Mouse (Mus musculus): ENCODE data around the gene Capg. TPM values are rescaled to one million over a fixed set of nuclear protein-coding genes. Genes with fewer than 3 reads are reported as not detected.

The Capg gene
- polyA plus RNA-seq, 1 experiment: 394 TPM

DNA sequence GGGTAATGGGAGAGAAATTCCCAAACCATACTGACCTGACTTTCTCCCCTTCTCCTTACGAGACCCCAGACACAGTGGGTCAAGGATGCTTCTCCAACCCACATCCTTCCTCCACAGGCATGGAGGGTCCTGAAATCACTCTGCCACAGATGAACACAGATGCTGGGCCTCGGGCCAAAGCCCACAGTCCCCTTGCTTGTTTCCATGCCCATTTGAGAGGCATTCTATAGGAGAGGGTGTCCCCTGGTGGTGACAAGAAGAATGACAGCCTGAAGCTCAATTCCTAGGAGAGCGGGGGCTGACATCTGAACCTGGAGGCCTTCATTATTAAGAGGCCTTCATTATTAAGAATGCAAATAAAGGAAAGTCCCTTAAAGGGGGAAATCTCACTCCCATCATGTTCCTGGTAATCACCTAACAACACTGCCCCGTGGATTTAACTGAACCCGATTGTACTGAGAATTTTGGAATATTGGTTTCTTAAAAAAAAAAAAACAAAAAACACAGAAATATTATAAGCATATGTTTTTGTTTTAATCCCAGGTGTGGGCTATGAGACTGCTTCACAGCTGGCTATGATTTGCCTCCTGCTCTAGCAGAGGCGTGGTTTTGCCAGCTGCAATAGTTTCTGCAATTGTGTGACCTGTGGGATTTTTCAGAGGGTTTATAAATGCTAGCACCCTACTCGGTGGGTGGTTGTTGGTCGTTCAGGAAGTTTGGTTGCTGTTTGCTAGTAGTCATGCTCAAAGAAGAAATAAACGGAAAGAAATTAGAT lies 10.0 kb upstream of the Capg start:
- peak overlapping the region; percentile 39 for H3K4me2 ChIP-seq (ENCODE audit: low read depth)
- H3K79me2 ChIP-seq (ENCODE audit: control insufficient read depth, insufficient read depth): no peaks in the 10 kb centered on the region
- H3ac ChIP-seq (ENCODE audit: control insufficient read depth, insufficient read length): no peak overlapping the region
- no peaks in the 10 kb centered on the region for H3K27me3 ChIP-seq (ENCODE audit: control insufficient read depth, insufficient read depth, insufficient read length)
- no peak overlapping the region for H3K4me3 ChIP-seq
- TF ChIP-seq TCF12 (IDR thresholded peaks at IDR 0.05; ENCODE audit: insufficient read depth, poor library complexity, severe bottlenecking) (no peak), REST (IDR thresholded peaks at IDR 0.05; ENCODE audit: insufficient read depth, insufficient read length) (no peak), MYOG (IDR thresholded peaks at IDR 0.05; ENCODE audit: control insufficient read depth in 1 of 3, insufficient read depth in 1 of 3, insufficient read length in 2 of 3, low read depth in 2 of 3) (no peak), MAX (IDR thresholded peaks at IDR 0.05; ENCODE audit: low read depth) (no peak), POLR2AphosphoS2 (IDR thresholded peaks at IDR 0.05; ENCODE audit: insufficient read length, low read depth) (no peak), SRF (IDR thresholded peaks at IDR 0.05; ENCODE audit: control insufficient read depth, insufficient read length, low read depth) (no peak), TCF3 (IDR thresholded peaks at IDR 0.05; ENCODE audit: insufficient read length, low read depth) (no peak), MYOD1 (IDR thresholded peaks at IDR 0.05; ENCODE audit: control insufficient read depth in 1 of 3, insufficient read length in 2 of 3, low read depth in 2 of 3) (no peak), POLR2A (IDR thresholded peaks at IDR 0.05; ENCODE audit: insufficient read length, low read depth) (no peak), CEBPB (IDR thresholded peaks at IDR 0.05; ENCODE audit: insufficient read depth, poor library complexity, severe bottlenecking) (no peak), E2F4 (IDR thresholded peaks at IDR 0.05; ENCODE audit: insufficient read depth) (no peak)
- H3K36me3 ChIP-seq (ENCODE audit: control insufficient read depth, insufficient read depth): no peaks in the 10 kb centered on the region

DNA sequence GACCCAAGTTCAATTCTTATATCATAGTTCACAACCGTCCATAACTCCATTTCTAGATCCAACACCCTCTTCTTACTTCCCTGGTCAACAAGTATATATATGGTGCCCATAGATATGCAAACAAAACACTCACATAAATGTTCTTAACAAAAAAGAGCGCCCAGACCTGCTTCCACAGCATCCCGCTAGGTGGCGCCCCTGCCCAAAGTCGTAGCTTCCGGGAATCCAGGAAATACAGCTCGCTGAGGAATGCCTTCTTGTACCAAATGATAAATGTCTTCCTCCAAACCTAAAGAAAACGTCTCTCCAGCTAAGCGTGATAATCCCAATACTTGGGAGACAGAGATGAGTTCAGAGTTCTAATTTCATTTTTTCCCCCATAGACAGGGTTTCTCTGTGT lies 9.0 kb upstream of the Capg start:
- Histone ChIP-seq H3K4me2 (ENCODE audit: low read depth) (peak overlapping the region; percentile 64), H3ac (ENCODE audit: control insufficient read depth, insufficient read length) (no peak overlapping the region), H3K36me3 (ENCODE audit: control insufficient read depth, insufficient read depth) (no peaks in the 10 kb centered on the region), H3K27me3 (ENCODE audit: control insufficient read depth, insufficient read depth, insufficient read length) (no peaks in the 10 kb centered on the region), H3K4me3 (no peak overlapping the region), H3K79me2 (ENCODE audit: control insufficient read depth, insufficient read depth) (no peaks in the 10 kb centered on the region)
- TF ChIP-seq E2F4 (IDR thresholded peaks at IDR 0.05; ENCODE audit: insufficient read depth) (no peak), POLR2AphosphoS2 (IDR thresholded peaks at IDR 0.05; ENCODE audit: insufficient read length, low read depth) (no peak), MYOD1 (IDR thresholded peaks at IDR 0.05; ENCODE audit: control insufficient read depth in 1 of 3, insufficient read length in 2 of 3, low read depth in 2 of 3) (no peak), SRF (IDR thresholded peaks at IDR 0.05; ENCODE audit: control insufficient read depth, insufficient read length, low read depth) (no peak), REST (IDR thresholded peaks at IDR 0.05; ENCODE audit: insufficient read depth, insufficient read length) (no peak), POLR2A (IDR thresholded peaks at IDR 0.05; ENCODE audit: insufficient read length, low read depth) (no peak), TCF3 (IDR thresholded peaks at IDR 0.05; ENCODE audit: insufficient read length, low read depth) (no peak), CEBPB (IDR thresholded peaks at IDR 0.05; ENCODE audit: insufficient read depth, poor library complexity, severe bottlenecking) (no peak), TCF12 (IDR thresholded peaks at IDR 0.05; ENCODE audit: insufficient read depth, poor library complexity, severe bottlenecking) (no peak), USF1 (IDR thresholded peaks at IDR 0.05; ENCODE audit: low read depth) (no peak), MAX (IDR thresholded peaks at IDR 0.05; ENCODE audit: low read depth) (no peak), MYOG (IDR thresholded peaks at IDR 0.05; ENCODE audit: control insufficient read depth in 1 of 3, insufficient read depth in 1 of 3, insufficient read length in 2 of 3, low read depth in 2 of 3) (no peak)

- H3K79me2 ChIP-seq (ENCODE audit: control insufficient read depth, insufficient read depth): no peaks in the 10 kb centered on the region
- no peak for TF ChIP-seq MYOG (IDR thresholded peaks at IDR 0.05; ENCODE audit: control insufficient read depth in 1 of 3, insufficient read depth in 1 of 3, insufficient read length in 2 of 3, low read depth in 2 of 3)
- TF ChIP-seq REST (IDR thresholded peaks at IDR 0.05; ENCODE audit: insufficient read depth, insufficient read length): no peak
- no peak for TF ChIP-seq MYOD1 (IDR thresholded peaks at IDR 0.05; ENCODE audit: control insufficient read depth in 1 of 3, insufficient read length in 2 of 3, low read depth in 2 of 3)
- no peak for TF ChIP-seq USF1 (IDR thresholded peaks at IDR 0.05; ENCODE audit: low read depth)
Measured at GRCm38 (mm10) chr6:72537998-72538500, 6.1 kb upstream of the Capg start.

DNA sequence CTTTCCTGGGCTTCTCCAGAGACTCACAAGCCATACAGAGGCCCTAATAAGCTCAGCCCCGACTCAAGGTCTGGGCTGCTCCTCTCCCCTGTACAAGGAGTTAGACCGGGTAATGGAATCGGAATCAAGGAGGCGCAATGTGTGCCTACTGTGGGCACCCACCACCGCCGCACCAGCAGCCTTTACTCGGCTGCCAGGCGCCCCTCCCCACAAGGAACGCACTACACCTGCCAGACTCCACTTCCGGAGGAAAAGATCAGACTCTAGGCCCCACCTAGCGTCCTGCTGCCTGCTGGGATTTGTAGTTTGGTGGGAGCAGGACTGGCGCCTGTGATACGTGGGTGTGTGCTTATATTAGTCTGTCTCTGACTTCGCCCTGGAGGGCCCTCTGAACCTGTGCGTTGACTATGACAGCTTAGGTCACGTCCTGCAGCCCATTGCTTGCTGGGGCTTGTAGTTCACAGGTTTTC lies 5.6 kb upstream of the Capg start:
- peak overlapping the region; percentile 77 for H3K4me2 ChIP-seq (ENCODE audit: low read depth)
- H3K27me3 ChIP-seq (ENCODE audit: control insufficient read depth, insufficient read depth, insufficient read length): no peaks in the 10 kb centered on the region
- H3K36me3 ChIP-seq (ENCODE audit: control insufficient read depth, insufficient read depth): no peaks in the 10 kb centered on the region
- no peak overlapping the region for H3ac ChIP-seq (ENCODE audit: control insufficient read depth, insufficient read length)
- no peaks in the 10 kb centered on the region for H3K79me2 ChIP-seq (ENCODE audit: control insufficient read depth, insufficient read depth)
- H3K4me3 ChIP-seq: peak overlapping the region; percentile 25
- TF ChIP-seq USF1 (IDR thresholded peaks at IDR 0.05; ENCODE audit: low read depth): no peak
- TF ChIP-seq POLR2AphosphoS2 (IDR thresholded peaks at IDR 0.05; ENCODE audit: insufficient read length, low read depth): peak; percentile 66
- peak; percentile 60 for TF ChIP-seq POLR2A (IDR thresholded peaks at IDR 0.05; ENCODE audit: insufficient read length, low read depth)

More at GRCm38 (mm10) chr6:72537998-72538500, 6.1 kb upstream of the Capg start:
- H3K4me3 ChIP-seq: peak overlapping the region; percentile 25
- no peaks in the 10 kb centered on the region for H3K36me3 ChIP-seq (ENCODE audit: control insufficient read depth, insufficient read depth)
- no peak overlapping the region for H3ac ChIP-seq (ENCODE audit: control insufficient read depth, insufficient read length)
- H3K27me3 ChIP-seq (ENCODE audit: control insufficient read depth, insufficient read depth, insufficient read length): no peaks in the 10 kb centered on the region
- H3K4me2 ChIP-seq (ENCODE audit: low read depth): peak overlapping the region; percentile 77

GRCm38 (mm10) chr6:72543265-72543850 lies 833 bp upstream of the Capg start:
- Histone ChIP-seq H3ac (ENCODE audit: control insufficient read depth, insufficient read length) (no peak overlapping the region), H3K27me3 (ENCODE audit: control insufficient read depth, insufficient read depth, insufficient read length) (no peaks in the 10 kb centered on the region), H3K79me2 (ENCODE audit: control insufficient read depth, insufficient read depth) (no peaks in the 10 kb centered on the region), H3K4me2 (ENCODE audit: low read depth) (peak overlapping the region; percentile 70), H3K36me3 (ENCODE audit: control insufficient read depth, insufficient read depth) (no peaks in the 10 kb centered on the region), H3K4me3 (no peak overlapping the region)
- no peak for TF ChIP-seq CEBPB (IDR thresholded peaks at IDR 0.05; ENCODE audit: insufficient read depth, poor library complexity, severe bottlenecking)
- no peak for TF ChIP-seq USF1 (IDR thresholded peaks at IDR 0.05; ENCODE audit: low read depth)
- TF ChIP-seq MYOG (IDR thresholded peaks at IDR 0.05; ENCODE audit: control insufficient read depth in 1 of 3, insufficient read depth in 1 of 3, insufficient read length in 2 of 3, low read depth in 2 of 3): no peak
- no peak for TF ChIP-seq MAX (IDR thresholded peaks at IDR 0.05; ENCODE audit: low read depth)
- TF ChIP-seq TCF12 (IDR thresholded peaks at IDR 0.05; ENCODE audit: insufficient read depth, poor library complexity, severe bottlenecking): no peak
- TF ChIP-seq POLR2A (IDR thresholded peaks at IDR 0.05; ENCODE audit: insufficient read length, low read depth): no peak
- no peak for TF ChIP-seq E2F4 (IDR thresholded peaks at IDR 0.05; ENCODE audit: insufficient read depth)
- no peak for TF ChIP-seq TCF3 (IDR thresholded peaks at IDR 0.05; ENCODE audit: insufficient read length, low read depth)
- no peak for TF ChIP-seq REST (IDR thresholded peaks at IDR 0.05; ENCODE audit: insufficient read depth, insufficient read length)
- TF ChIP-seq MYOD1 (IDR thresholded peaks at IDR 0.05; ENCODE audit: control insufficient read depth in 1 of 3, insufficient read length in 2 of 3, low read depth in 2 of 3): no peak
- no peak for TF ChIP-seq POLR2AphosphoS2 (IDR thresholded peaks at IDR 0.05; ENCODE audit: insufficient read length, low read depth)
- TF ChIP-seq SRF (IDR thresholded peaks at IDR 0.05; ENCODE audit: control insufficient read depth, insufficient read length, low read depth): no peak

Data from myocyte (in vitro differentiated cells).